Mouse (Mus musculus): ENCODE results near the gene Rpp25. TPM values are rescaled to one million over a fixed set of nuclear protein-coding genes. Genes with fewer than 3 reads are reported as not detected.

Gene Rpp25
- total RNA-seq, 2 experiments from 2014 or later: 1.4 to 4.0 TPM

DNA sequence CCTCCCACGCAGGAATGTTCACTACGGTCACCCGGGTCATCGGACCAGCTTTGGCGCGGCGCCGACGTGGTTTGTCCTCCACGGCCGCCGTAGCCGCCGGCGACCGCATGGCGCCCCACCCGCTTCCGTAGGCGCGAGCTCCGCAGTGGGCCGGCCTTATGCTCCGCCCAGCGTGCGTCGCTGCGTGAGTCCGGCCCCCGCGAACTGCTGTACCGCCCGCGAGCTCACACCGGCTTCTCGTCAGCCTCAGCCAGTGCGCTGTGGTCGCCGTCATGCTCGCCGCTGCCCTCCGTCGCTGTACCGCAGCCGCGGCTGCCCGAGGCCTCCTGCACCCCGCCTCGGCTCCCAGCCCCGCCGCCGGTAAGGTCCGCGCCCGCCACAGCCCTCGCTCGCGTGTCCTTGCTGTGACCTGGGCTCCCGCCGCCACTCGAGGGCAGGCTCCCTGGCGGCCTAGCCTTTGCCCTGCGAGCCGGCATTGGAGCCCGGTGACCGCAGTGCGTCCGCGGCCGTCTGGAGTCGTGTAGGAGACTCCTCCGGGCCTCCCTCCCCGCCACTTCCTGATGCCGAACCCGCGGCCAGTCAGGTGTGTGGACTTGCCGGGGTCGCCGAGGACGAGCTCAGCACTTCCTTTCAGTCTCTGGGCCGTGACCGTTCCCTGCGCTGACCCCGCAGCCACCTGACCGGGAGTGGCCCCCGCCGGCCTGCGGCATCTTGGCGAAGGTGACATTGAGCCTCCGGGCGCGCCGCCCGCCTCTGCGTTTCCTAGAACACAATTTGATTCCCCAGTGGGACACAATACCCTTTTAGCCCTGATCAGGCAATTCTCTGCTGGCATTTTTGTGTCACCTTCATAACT, 17.5 kb downstream of the Rpp25 start, which contains the start of gene Cox5a:
Cox5a (plus strand) TSS at position 219 of the 856 bp plus-strand sequence.
- DNase-seq: peak; percentile 94 to 97

DNA sequence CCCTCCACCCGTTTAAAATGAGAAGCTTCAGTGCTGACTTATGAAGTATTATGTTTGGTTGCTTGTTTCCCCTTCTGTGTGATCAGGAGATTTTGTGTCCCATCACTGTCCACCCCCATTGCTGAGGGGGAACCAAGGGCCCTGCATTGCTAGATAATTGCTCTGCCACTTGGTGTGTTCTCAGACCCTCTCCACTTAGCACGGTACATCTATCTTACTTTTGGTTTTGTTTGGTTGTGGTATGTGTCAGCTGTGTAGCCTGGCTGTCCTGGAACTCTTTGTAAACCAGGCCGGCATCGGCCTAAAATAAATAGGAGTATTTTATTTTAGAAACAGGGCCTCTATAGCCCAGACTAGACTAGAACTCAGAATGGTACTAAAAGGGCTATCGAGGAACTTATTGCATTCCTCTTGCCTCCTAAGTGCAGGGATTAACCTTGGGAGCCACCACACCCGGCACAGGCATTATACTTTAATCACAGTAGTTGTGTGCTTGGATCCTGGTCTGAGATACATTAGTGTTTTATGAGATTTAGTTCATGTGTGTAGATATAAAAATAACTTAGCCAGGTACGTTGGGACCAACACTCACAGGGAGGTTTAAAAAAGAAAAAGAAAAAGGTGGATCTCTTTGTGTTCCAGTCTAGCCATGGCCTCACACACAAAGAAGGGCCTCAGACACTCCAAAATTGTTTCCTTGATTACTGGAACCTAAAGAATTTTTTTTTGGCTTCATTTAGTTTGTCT, 18.5 kb downstream of the Rpp25 start:
- no peak for DNase-seq

DNA sequence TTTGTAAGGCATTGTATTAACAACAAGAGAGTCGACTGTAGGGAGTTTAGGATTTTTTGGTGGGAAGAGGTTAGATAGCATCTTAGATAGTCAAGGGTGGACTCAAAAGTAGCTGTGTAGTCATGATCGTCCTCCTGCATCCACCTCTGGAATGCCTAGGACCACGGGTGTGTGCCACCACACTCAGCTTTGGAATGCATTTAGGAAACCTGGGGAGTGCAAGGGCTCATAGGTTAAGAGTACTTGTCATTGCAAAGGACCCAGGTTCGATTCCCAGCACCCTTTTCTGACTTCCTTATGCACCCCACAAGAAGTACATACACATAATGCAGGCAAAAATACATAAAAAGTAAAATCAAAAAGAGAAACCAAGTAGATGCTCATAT, 19.0 kb downstream of the Rpp25 start:
- DNase-seq: no peak

DNA sequence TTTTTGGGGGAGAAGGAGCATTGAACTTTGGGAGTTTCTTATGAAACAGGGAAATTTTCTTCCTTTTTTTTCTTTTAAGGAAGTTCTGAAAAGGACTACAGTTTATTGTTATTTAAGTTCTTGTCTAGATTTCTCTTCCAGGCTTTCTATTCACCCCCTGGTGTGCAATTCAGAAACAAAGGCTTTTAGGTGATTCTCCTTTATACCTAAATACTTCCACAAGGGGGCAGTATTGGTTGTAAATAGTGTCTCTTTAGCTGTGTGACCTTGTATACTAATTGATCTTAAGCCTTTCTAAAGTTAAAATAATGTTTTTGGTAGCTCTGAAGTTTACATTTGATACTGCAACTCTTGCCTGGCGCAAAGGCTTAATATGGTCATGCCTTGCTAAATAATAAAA, 19.9 kb downstream of the Rpp25 start:
- DNase-seq: no peak

DNA sequence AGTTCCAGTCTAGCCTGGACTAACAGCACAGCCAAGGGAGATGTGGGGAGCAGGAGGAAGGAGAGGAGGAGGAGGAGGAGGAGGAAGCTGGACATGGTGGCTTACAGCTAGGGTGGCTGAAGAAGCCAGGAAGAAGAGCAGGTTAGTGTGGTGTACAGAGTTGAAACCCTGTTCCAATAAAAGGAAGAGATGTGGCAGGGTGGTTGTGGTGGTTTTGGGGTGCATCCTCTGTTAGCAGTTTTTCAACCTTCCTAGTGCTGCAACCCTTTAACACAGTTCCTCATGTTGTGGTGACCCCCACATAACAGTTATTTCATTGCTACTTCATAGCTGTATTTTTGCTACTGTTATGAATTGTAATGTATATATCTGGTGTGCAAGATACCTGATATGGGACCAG, 20.6 kb downstream of the Rpp25 start:
- DNase-seq: no peak

DNA sequence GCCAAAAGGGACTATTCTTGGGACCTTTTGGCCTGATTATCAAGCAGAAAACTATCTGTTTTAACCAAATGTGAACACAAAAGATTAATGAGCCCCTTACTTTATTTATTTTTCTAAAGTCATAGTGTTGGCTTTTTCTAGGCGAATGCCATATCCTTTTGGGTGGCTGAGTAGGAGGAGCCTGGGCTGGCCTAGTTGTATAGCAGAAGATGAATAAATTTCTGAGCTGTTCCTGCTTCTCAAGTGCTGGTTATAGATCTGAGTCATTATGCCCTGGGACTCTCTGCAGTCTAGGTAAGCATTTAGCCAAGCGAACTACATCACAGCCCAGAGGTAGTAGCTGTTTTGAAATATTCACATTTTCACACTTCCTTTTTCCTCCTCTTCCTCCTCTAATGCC, 21.7 kb downstream of the Rpp25 start:
- no peak for DNase-seq

DNA sequence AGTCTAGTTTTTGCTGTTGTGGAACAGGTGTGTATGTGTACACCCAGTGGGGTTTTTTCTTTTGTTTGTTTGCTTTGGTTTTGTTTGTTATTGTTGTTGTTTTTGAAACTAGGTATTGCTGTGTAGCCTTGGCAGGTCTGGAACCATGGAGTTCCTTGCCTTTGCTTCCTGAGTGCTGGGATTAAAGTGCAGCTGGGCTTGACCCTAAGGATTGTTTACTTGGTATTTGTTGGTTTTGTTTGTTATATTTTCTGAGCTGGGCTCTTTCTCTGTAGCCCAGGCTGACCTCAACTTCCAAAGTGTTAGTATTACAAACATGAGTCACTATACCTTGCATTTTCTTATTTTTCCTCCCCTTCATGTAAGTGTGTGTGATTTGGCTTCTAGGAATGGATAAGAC, 22.6 kb downstream of the Rpp25 start:
- DNase-seq: no peak

DNA sequence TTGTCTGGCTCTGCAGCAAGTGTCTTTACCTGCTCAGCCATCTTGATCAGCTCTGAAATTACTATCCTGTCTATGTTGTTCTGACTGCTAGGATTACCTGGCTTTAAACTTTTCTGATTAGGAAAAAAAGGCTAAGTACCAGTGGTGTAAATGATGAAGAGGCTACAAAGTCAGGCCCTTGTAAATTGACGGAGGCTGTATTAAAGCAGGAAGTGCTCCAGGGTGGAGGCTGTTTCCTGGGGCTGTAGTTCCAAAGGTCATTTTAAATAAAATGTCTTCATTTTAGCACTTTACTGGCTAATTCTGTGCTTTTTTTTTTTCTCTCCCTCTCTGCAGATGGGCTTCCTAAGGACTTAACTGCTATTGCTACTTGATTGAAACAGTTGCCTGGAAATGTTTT, 28.1 kb downstream of the Rpp25 start:
- no peak for DNase-seq

DNA sequence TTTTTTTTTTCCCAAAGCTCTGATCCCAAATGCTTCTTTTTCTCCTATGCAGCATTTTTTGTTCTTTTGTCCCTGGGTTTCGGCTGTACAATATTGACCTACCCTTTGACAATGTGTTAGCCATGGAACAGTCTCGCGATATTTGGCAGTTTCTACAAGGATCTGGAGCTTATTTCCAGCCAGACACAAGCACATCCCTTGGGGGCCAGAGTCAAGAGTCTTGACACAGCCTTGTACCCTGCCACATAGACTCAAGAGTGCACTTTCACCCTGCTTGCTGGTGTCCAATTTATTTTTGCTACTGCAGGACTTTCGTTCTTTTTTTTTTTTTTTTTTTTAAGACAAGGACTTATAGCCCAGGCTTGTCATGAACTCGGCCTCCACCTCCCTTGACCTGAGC, 32.5 kb downstream of the Rpp25 start:
- no peak for DNase-seq

DNA sequence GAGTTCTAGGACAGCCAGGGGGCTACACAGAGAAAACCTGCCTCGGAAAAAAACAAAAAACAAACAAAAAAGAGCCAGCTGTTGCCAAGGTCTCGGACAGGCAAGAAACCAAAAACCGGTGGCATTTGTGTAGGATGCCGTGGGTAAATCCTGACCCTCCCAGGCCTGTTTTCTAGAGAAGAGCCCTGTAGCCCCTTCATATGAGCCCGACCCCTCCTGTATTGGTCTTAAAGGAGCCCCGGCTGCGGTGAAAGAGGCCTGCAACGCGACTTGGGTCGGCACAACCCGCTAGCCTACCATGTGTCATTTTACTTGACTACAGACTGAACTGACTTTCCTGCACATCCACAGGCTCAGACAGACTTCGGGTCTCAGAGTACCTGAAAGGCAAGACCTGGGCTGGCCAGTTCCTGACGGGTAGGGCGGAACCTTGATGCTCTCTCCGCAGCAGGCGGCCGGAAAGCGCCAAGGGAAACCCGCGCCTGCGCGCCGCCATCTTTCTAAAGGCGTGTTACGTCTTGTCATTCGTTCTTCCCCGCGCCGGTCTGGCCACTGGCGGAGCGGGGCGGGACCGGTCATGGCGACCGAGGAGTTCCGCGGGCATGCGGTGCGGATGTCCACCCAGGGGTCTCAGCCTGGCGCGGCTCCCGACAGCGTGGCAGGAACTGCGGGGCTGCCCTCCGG, 33.4 kb downstream of the Rpp25 start, which contains the start of gene Fam219b:
Fam219b (plus strand) TSS at position 485 of the 684 bp plus-strand sequence.
- peak; percentile 95 for DNase-seq

DNA sequence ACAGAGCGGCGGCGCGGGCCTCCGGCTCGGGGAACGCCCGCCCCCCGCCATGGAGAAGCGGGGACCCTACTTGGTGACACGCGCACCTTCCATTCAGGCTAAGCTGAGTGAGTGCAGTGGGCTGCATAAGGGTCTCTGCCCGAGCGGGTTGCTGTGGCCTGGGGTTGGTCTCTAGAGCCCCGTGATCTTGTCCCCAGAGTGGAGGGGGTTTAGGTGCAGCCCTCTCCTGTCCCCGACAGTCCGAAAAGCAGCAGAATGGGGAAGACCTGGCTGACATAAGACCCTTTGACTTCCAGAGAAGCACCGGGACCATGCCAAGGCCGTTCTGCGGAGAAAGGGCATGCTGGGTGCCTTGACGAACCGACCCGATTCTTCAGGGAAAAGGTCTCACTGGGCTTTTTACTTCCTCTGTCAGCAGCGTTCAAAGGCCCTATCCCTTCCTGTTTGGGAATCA, 33.9 kb downstream of the Rpp25 start:
- peak; percentile 49 to 54 for DNase-seq

DNA sequence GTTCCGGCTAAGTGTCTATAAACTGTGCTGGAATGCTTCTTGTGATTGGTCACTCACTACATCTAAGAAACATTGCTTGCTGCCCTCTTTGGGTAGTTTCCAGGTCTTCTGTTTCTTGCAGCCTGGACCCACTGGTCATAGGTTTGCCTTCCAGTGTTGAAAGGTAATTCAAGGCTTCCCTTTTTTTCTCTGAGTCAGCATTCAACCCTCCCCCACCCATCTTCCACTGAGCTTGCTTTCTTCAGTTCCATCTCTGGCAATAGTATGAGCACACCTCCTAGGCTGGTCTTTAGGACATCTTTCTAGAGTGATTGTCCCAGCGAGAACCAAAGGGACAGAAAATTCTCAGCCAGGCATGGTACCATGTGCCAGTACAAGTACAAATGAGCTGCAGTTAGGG, 35.7 kb downstream of the Rpp25 start:
- no peak for DNase-seq

DNA sequence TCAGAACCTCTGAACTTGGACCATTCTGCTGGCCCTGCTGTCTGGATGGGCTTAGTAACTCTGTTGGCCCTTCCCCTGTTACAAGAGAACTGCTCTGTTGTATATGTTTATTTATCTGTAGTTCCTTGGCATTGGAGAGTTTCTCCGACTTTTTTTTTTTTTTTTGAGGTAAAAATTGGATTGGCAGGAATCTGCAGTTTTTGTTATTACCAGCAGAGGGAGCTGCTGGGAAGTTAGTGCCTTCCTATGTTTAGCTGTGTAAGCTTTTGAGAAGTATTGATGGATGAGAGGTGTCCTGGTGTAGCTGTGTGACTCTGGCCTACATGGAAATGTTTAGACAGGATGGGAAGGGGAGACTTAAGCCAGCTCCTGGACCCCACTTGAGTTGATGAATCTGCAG, 37.5 kb downstream of the Rpp25 start:
- peak; percentile 39 to 73 for DNase-seq

DNA sequence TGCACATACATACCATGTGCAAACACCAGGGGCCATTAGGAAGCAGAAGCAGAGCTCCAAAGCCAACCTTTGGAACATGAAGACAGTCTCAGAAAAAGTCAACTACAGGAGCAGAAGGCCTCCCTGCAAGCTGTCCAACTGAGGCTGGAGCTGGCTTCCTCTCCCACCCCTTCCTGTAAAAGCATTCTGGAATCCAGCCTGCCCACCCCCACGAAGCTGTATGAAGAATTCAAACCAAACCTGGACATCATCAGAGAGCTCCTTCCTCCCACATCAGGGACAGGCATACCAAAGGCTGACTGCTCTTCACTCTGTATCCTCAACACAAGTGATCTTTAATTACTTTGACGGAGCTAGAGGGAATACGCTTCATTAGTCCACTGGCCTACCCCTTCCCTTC, 40.1 kb downstream of the Rpp25 start:
- DNase-seq: no peak

DNA sequence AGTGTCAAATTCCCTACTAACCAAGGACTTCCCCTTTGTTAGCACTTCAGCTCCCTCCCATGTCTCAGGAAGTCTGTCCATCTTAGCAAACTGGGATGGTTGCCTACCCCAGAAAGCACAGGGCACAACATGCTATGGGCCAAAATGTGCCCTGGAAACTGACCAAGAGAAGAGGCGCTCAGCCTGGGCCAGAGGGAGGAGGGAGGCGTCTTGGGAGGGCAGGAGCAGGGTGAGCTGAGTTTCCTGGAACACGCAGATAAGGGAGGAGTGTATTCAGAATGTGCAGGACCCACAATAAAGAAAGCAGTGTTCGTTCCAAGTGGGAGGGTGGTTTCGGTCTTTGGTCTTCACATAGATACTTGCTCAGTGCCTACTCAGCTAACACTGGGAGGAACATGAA, 43.5 kb downstream of the Rpp25 start:
- DNase-seq: peak in 1 of 2 experiments; percentile 51

DNA sequence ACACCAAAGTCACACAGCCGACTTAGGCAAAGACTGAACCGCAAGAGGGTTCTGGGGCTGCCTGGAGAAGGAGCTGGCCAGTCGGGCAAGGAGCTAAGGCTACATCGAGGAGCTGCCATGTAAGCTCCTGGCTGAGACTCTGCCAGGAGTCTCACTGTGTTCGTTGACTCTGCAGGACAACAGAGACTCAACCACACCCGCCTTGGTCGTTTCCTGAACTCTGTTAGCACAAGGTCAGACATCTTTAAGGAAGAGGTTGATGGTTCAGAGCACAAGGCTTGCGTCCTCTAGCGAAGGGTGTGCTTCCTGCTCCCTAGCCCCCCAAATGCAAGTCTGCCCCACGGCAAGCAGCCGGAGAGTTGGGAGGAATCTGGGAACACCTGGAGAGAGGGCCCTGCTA, 44.0 kb downstream of the Rpp25 start:
- DNase-seq: no peak

DNA sequence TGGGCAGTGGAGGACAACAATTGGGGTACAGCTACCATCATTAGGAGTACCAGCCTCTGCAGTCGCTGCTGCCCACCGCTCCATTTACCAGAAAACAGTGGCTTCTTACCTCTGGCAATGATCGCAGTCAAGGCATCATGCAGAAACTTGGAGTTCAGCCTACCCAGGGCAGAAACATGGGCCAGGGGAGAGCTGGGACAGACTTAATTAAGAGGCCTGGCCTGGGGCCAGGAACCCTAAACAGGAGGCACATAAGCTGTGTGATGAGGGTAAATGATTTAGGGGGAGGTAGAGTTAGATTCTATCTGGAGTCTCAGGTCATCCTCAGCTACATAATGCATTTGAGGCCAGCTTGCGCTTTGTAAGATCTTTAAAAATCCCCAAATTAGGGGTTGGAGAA, 45.4 kb downstream of the Rpp25 start:
- no peak for DNase-seq

DNA sequence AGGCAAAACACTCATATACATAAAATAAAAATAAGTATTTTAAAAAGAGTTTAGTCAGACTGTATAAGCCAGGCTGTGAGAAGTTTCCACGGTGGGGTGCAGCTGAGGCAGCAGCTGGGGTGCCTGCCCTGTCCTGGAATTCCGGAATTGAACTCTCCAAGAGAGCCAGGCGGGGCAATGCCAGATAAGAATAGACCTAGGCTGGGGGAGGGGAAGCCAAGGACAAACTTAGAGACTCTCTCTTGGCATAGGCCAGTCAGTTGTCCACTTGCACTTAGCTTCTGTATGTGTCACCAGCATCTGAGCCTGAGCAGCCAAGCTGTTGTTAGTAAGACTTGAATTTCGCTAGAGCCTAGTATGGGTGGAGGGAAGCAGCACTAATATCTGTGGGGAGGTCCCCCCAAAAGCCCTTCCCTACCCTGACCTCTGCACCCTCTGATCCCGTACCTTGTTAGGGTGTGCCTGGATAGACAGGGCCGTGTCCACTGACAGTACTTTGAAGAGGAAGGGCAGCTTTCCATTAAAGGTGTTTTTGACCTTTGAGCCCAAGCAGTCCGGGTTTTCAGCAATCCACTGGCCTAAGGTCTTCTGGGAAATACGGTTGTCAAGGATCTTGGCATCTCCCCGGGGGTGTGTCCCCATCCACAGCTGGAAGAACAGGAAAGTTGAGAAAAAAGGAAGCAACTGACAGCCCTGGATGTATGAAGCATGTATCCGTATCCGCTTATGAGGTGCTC, 46.5 kb downstream of the Rpp25 start:
- peak; percentile 69 to 83 for DNase-seq

DNA sequence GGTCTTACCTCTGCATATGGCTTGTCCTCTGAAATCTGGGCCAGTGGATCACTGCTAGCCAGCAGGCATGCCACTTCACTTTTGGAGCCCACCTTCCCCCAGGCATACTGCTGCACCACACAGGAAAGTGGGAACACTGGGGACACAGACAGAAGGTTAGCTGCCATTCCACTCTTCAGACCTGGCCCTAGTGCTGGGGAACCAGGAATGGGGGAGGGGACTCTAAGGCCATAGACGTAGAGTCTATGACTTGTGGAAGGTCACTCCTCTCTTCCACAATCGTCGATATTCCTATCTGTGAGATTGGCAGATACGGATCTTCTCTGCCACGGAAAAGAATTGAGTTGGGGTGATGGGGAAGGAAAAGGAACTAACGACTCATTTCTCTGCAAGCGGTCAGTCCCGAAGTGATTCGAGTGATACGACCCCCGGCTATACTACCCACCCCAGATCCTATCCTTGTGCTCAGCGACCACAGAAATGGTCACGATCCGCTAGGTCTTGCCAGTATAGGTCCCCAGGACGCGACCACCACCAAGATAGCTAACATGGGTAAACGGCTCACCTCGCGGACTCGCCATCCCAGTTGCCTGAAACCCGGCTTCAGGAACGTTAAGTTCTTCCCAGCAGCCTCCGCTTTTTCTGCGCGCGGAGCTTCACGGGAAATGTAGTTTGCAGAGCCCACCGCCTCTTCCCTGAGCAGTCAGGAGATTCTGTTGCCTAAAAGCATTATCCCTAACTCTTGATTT, 48.5 kb downstream of the Rpp25 start, which contains the start of gene Mpi:
Mpi (minus strand) TSS at position 625 of the 749 bp plus-strand sequence.
- peak; percentile 82 to 85 for DNase-seq

DNA sequence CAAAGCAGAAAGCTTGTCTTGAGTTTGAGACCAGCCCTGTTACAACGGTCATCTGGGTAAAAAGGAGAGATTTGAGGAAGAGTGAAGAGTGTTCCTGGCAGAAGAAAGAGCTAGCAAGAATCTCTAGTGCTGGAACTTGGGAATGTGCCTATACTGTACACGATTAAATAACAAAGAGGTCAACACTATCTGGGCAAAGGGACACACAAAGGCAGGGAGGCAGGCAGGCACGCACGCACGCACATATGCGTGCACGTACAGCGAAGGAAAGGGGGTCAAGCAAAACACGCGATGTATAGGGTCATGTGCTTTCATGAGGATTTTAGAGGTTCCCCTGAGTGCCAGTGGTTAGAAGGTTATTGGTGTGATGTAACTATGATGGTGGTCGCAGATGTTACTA, 49.3 kb downstream of the Rpp25 start:
- DNase-seq: no peak

DNA sequence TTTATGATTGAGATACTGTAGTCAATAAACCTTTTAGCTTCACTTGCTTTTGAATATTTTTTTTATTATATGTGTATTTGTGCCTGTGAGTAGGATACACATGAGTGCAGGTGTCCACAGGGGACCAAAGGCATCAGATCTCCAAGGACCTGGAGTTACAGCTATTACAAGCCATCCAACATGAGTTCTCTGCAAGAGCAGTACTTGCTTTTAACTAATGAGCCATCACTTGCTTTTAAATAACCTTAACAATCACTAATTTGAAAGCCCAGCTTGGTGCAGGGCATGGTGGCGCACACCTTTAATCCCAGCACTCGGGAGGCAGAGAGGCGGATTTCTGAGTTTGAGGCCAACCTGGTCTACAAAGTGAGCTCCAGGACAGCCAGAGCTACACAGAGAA, 50.9 kb downstream of the Rpp25 start:
- no peak for DNase-seq

Measured in adrenal gland, postnatal 36 days (tissue).